Mouse (Mus musculus) stomach, postnatal 0 days (tissue): ENCODE measurements around the gene Mdm4.

Experiments used
- CTCF ChIP-seq: IDR thresholded peaks from 2 replicates; pipeline ENCODE4 v1.5.1; 2016; ENCODE audit warnings: antibody characterized with exemption, low read depth, mild to moderate bottlenecking, moderate library complexity
- EP300 ChIP-seq: optimal IDR thresholded peaks from 2 replicates; pipeline ENCODE3; 2016; ENCODE audit warnings: antibody characterized with exemption

DNA sequence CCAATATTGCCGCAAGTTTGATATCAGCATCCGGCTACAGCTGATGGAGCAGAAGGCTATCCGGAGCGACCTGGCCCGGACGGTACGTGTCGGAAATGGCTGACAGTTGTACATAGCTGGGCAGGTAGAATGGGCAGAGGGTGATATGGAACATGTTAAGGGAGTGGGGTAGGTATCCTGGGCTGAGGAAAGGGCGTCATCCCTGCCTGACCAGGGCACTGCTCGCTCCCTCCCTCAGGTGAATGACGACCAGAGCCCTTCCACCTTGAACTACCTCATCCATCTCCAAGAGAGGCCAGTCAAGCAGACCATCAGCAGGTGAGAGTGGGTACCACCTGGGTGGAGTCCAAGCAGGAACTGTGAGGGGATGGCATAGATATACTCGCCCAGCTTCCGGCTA, 44.2 kb upstream of the Mdm4 start:
- TF ChIP-seq CTCF (no peak), EP300 (no peak)
